Mouse (Mus musculus): Measurements from ENCODE around the gene Lztfl1.
"Not testable (repeated sequence)": the region's sequence is repeated elsewhere in the genome, so short reads cannot be mapped to it uniquely, and the experiment has no call there.

Lztfl1 gene

GRCm38 (mm10) chr9:123717186-123718008 is at the start of gene Lztfl1:
Gene Lztfl1 (minus strand): TSS chr9:123717697.
- peak; percentile 99 for DNase-seq (ENCODE audit: low read depth, low spot score)

- DNase-seq (ENCODE audit: low read depth, low spot score) = no peak
Observed at GRCm38 (mm10) chr9:123766996-123767395, 49.5 kb upstream of the Lztfl1 start.

GRCm38 (mm10) chr9:123763771-123764170 is 46.3 kb upstream of the Lztfl1 start:
- DNase-seq (ENCODE audit: low read depth, low spot score) = no peak

GRCm38 (mm10) chr9:123762886-123763285 is 45.4 kb upstream of the Lztfl1 start:
- peak; percentile 47 for DNase-seq (ENCODE audit: low read depth, low spot score)

- no peak for DNase-seq (ENCODE audit: low read depth, low spot score)
Observed at GRCm38 (mm10) chr9:123760806-123761205, 43.3 kb upstream of the Lztfl1 start.

- no peak for DNase-seq (ENCODE audit: low read depth, low spot score)
Observed at GRCm38 (mm10) chr9:123758645-123759044, 41.1 kb upstream of the Lztfl1 start.

- no peak for DNase-seq (ENCODE audit: low read depth, low spot score)
Observed at GRCm38 (mm10) chr9:123758156-123758555, 40.7 kb upstream of the Lztfl1 start.

- DNase-seq (ENCODE audit: low read depth, low spot score) = no peak
Observed at GRCm38 (mm10) chr9:123757326-123757725, 39.8 kb upstream of the Lztfl1 start.

- DNase-seq (ENCODE audit: low read depth, low spot score) = no peak
Observed at GRCm38 (mm10) chr9:123756752-123757151, 39.3 kb upstream of the Lztfl1 start.

GRCm38 (mm10) chr9:123754333-123754732 is 36.8 kb upstream of the Lztfl1 start:
- DNase-seq (ENCODE audit: low read depth, low spot score) = no peak

GRCm38 (mm10) chr9:123749687-123750086 is 32.2 kb upstream of the Lztfl1 start:
- not testable (repeated sequence) for DNase-seq (ENCODE audit: low read depth, low spot score)

GRCm38 (mm10) chr9:123740799-123741198 is 23.3 kb upstream of the Lztfl1 start:
- peak; percentile 26 for DNase-seq (ENCODE audit: low read depth, low spot score)

- no peak for DNase-seq (ENCODE audit: low read depth, low spot score)
Observed at GRCm38 (mm10) chr9:123734133-123734532, 16.6 kb upstream of the Lztfl1 start.

GRCm38 (mm10) chr9:123731271-123731670 is 13.8 kb upstream of the Lztfl1 start:
- DNase-seq (ENCODE audit: low read depth, low spot score) = no peak

GRCm38 (mm10) chr9:123722737-123723493 is 5.4 kb upstream of the Lztfl1 start:
- no peak for DNase-seq (ENCODE audit: low read depth, low spot score)

GRCm38 (mm10) chr9:123716301-123716700 is 1.2 kb downstream of the Lztfl1 start:
- DNase-seq (ENCODE audit: low read depth, low spot score) = no peak

- DNase-seq (ENCODE audit: low read depth, low spot score) = peak; percentile 28
Observed at GRCm38 (mm10) chr9:123713111-123713510, 4.4 kb downstream of the Lztfl1 start.

GRCm38 (mm10) chr9:123709226-123709625 is 8.3 kb downstream of the Lztfl1 start:
- peak; percentile 24 for DNase-seq (ENCODE audit: low read depth, low spot score)

GRCm38 (mm10) chr9:123701822-123702221 is 15.7 kb downstream of the Lztfl1 start:
- DNase-seq (ENCODE audit: low read depth, low spot score) = no peak

GRCm38 (mm10) chr9:123695634-123696302 is 21.7 kb downstream of the Lztfl1 start:
- DNase-seq (ENCODE audit: low read depth, low spot score) = no peak

GRCm38 (mm10) chr9:123688227-123688626 is 29.3 kb downstream of the Lztfl1 start:
- no peak for DNase-seq (ENCODE audit: low read depth, low spot score)

- DNase-seq (ENCODE audit: low read depth, low spot score) = no peak
Observed at GRCm38 (mm10) chr9:123686206-123686605, 31.3 kb downstream of the Lztfl1 start.
